Mouse (Mus musculus) left cerebral cortex, adult 2 months (tissue): Measurements from ENCODE around the gene Mad1l1. TPM values are rescaled to one million over a fixed set of nuclear protein-coding genes. Genes with fewer than 3 reads are reported as not detected.

Experiments
- DNase-seq, 2 experiments: peaks; one replicate each; pipeline ENCODE4 v3.0.0; 2021 to 2022; ENCODE audit warnings: low spot score in 2 of 2, mixed read lengths in 1 of 2; ENCODE audit errors: extremely low spot score in 1 of 2
- H3K27ac ChIP-seq: fragments of 200-600 bp; 2 replicates; pipeline ENCODE4 v1.8.1; 2022
- H3K4me3 ChIP-seq: fragments of 200-600 bp; 2 replicates; pipeline ENCODE4 v1.8.1; 2022
- CTCF ChIP-seq: fragments of 200-600 bp; IDR thresholded peaks from 2 replicates; pipeline ENCODE4 v1.8.1; 2022; ENCODE audit warnings: antibody characterized with exemption, mild to moderate bottlenecking, moderate library complexity
- intact Hi-C: fragments of 180-260 bp; cut with DNase I; formaldehyde crosslinking; loops from one replicate; pipeline ENCODE4 v1.15.1; 2025
- total RNA-seq, 2 experiments: library from RNA; stranded (reverse); gene quantifications; 2 replicates each; pipeline ENCODE4 v1.2.3; 2021

Gene Mad1l1
- total RNA-seq, 2 experiments from 2014 or later = 14.1 to 17.6 TPM

GRCm38 (mm10) chr5:140162071-140162845 lies 159.1 kb downstream of the Mad1l1 start:
- intact Hi-C loops = no loop called here

GRCm38 (mm10) chr5:140159007-140159406 lies 162.3 kb downstream of the Mad1l1 start:
- no peak overlapping the region for H3K27ac ChIP-seq
- no peak for TF ChIP-seq CTCF
- intact Hi-C loops = no loop called here
- no peak for DNase-seq
- H3K4me3 ChIP-seq = no peak overlapping the region

More at GRCm38 (mm10) chr5:140162071-140162845, 159.1 kb downstream of the Mad1l1 start:
- no peak overlapping the region for H3K4me3 ChIP-seq
- no peak for DNase-seq
- no peak overlapping the region for H3K27ac ChIP-seq
- no peak for TF ChIP-seq CTCF

DNA sequence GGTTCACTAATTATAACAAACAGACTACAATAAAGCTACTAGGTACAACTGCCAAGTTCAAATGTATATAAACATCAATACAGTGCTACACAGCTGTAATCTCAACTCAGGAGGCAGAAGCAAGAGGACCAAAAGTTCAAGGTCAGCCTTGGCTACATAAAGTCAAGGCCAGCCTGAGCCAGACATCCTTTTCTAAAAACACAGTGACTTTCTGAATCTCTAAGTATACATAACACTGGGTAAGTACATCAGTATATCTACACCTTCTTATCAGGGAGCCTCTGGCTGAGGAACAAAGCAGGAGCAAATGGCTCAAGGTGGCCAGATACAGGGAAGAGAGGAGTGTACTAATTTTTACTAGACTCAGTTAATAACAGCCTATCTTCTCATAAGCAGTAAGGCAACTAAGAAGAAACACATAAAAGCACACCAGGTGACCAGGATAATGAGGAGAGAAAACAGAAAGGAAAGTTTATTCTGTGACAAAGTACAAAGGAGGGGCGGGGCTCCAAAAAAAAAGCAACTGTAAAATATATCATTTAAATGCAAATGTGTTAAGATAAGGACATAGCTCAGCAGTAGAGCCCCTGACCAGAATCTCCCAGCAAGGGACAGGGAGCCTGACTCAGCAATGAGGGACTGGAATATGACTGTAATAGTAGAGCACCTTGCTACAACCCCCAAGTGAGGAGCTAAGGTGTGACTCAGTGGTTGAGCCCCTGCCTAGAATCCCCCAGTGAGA lies 163.3 kb downstream of the Mad1l1 start:
- no peak for TF ChIP-seq CTCF
- Histone ChIP-seq H3K27ac (no peak overlapping the region), H3K4me3 (no peak overlapping the region)
- no peak for DNase-seq
- intact Hi-C loops = no loop called here

DNA sequence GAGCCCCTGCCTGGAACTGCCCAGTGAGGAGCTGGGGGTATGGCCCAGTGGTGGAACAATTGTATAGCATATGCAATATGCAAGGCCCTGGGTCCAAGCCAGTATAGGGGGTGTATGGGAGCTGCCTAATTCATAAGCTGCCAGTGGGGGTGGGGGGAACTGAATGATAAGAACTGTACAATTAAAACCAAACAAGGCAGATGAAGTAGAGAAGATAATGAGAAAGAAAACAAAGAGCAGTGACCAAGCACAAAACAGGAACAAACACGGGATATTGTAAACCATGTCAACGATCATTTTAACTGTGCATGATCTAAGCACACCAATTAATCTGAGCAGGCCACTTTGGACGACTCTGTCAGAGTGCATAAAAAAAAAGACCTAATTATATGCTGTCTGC lies 167.2 kb downstream of the Mad1l1 start:
- no peak for DNase-seq
- TF ChIP-seq CTCF = no peak
- no peak overlapping the region for H3K27ac ChIP-seq
- no peak overlapping the region for H3K4me3 ChIP-seq
- intact Hi-C loops = no loop called here

- H3K27ac ChIP-seq = peak overlapping the region; percentile 36; the same call in 1 of the 2 replicates
These were observed 169.5 kb downstream of the Mad1l1 start for GRCm38 (mm10) chr5:140151871-140152270.

DNA sequence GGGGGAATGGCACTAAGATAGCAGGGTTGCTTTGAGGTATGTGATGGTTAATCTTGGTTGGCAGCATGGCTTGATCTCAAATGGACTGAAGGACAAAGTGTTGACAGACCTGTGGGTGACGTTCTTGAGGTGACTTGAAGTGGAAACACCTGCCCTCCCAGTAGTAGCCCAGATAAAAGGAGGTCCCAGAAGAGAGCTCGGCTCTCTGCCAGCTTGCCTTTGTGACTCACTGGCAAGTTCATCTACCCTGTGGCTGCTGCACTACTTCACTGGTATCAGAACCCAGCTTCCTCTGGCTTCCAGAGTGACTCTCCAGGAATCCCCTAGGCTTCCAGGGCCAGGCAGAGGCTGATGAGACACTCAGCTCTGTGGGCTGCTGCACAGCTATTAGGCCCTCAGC lies 170.2 kb downstream of the Mad1l1 start:
- Histone ChIP-seq H3K4me3 (no peak overlapping the region), H3K27ac (peak overlapping the region; percentile 2; the same call in 1 of the 2 replicates)
- intact Hi-C loops = no loop called here
- DNase-seq = no peak
- no peak for TF ChIP-seq CTCF

More at GRCm38 (mm10) chr5:140151871-140152270, 169.5 kb downstream of the Mad1l1 start:
- TF ChIP-seq CTCF = no peak
- intact Hi-C loops = no loop called here
- DNase-seq = no peak
- H3K4me3 ChIP-seq = no peak overlapping the region

DNA sequence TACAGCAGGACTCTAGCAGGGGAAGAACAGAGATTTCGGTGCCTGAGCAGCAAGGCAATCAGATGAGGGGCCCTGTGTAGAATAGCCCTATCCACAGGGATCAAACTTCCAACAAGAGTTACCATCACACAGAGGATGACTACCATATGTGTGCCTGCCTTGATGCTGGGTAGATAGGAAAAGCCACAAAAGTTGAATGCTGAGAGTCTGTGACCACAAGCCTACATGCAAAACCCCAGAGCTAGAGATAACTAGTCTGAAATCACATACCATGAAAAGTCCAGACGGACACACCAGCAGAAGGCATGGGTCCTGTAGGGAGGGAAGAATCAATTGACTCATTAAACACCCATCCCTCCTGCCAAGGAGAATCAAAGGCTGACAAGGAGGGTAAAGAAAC lies 170.7 kb downstream of the Mad1l1 start:
- DNase-seq = no peak
- no peak for TF ChIP-seq CTCF
- Histone ChIP-seq H3K27ac (peak overlapping the region; percentile 2; the same call in 1 of the 2 replicates), H3K4me3 (no peak overlapping the region)
- intact Hi-C loops = no loop called here

DNA sequence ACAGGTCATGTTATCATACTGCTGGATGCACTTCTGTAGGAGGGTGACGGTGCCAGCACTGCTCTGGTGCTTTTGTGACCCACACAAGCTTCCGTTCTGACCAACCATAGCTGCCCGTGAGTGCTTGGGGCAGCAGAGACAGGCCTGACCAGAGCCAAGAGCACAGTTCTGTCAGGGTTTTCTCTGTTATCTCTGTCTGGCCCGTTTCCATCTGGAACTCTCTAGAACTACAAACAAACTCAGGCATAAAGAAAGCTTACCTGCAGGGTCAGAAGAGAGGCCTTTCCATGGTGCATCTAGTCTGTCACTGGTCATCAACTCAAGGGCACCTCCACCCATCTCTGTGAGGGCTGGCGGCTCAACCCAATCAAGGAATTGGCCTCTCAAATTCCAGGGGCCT lies 171.2 kb downstream of the Mad1l1 start:
- TF ChIP-seq CTCF = no peak
- no peak for DNase-seq
- intact Hi-C loops = no loop called here
- Histone ChIP-seq H3K4me3 (no peak overlapping the region), H3K27ac (no peak overlapping the region; the same call in 1 of the 2 replicates)

DNA sequence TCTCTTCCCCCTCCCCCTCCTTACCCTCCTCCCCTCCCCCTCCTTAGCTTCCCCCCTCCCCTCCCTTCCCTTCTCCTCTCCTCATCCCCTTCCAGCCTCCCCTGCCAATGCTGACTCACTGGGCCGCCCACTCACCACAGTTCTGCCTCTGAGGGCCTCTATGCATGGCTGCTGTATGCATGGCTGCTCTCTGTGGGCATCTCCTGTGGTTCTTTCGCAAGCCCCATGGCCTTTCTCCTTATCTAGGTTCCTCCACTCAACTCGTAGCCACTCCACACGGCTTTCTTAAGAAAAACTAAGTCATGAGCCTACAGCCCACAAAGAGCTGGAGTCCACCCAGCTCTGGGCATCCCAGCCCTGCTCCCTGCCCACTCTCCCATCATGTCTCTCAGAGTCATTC lies 172.1 kb downstream of the Mad1l1 start:
- H3K27ac ChIP-seq = peak overlapping the region; percentile 21; the same call in 1 of the 2 replicates
- peak; percentile 32 to 69 for DNase-seq
- no peak overlapping the region for H3K4me3 ChIP-seq
- intact Hi-C loops = no loop called here
- no peak for TF ChIP-seq CTCF

GRCm38 (mm10) chr5:140143541-140143940 lies 177.8 kb downstream of the Mad1l1 start:
- H3K4me3 ChIP-seq = no peak overlapping the region
- intact Hi-C loops = loop anchor here (5.0 kb wide), 1 partner anchor 106 kb away; no protein-coding TSS in a partner anchor
- H3K27ac ChIP-seq = no peak overlapping the region
- no peak for DNase-seq
- TF ChIP-seq CTCF = no peak

DNA sequence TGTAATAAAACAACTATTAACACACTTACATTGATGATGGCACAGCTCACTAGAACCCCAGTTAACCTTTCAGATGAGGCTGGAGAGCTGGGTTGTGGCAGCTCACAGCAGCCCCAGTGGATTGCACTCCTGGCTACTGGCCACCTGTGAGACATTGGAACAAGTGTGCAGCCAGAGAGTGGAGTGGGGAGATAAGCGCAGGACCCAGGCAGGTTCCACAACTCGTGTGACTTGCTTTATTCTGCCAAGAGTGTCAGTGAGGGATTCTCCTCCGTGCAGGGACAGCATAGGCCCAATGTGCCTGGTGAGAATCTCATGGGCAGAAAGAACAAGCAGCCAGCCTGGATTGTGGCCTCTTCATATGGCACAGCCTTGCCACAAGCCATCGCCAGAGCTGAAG lies 180.0 kb downstream of the Mad1l1 start:
- DNase-seq = no peak
- H3K4me3 ChIP-seq = no peak overlapping the region
- intact Hi-C loops = loop anchor here (2.0 to 5.0 kb wide), 3 partner anchors 104 to 303 kb away; no protein-coding TSS in a partner anchor
- no peak overlapping the region for H3K27ac ChIP-seq
- no peak for TF ChIP-seq CTCF

DNA sequence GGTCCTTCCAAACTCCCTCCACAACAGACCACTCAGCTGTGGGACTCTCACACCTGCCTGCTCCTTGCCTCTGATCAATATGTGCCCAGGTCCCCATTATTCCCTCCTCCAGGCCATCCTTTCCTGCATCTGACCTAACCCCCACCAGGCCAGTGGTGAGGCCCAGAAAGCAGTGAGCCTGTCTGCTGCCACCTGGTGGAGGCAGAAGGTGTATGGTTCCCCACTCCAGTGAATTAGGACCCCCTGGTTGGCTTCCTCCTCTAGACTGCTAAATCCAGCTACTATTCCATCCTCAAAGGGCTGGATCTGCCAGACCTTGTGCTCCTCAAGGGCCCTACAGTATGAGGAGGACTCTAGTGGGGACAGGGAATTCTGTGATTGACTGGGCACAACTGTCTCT lies 181.1 kb downstream of the Mad1l1 start:
- intact Hi-C loops = loop anchor here (2.0 to 5.0 kb wide), 3 partner anchors 103 to 301 kb away; no protein-coding TSS in a partner anchor
- Histone ChIP-seq H3K4me3 (no peak overlapping the region), H3K27ac (no peak overlapping the region)
- peak; percentile 44 to 48 for DNase-seq
- peak; percentile 83 for TF ChIP-seq CTCF
